ENCODE assay signal across 8 mouse cellular contexts in the genomic region with DNA sequence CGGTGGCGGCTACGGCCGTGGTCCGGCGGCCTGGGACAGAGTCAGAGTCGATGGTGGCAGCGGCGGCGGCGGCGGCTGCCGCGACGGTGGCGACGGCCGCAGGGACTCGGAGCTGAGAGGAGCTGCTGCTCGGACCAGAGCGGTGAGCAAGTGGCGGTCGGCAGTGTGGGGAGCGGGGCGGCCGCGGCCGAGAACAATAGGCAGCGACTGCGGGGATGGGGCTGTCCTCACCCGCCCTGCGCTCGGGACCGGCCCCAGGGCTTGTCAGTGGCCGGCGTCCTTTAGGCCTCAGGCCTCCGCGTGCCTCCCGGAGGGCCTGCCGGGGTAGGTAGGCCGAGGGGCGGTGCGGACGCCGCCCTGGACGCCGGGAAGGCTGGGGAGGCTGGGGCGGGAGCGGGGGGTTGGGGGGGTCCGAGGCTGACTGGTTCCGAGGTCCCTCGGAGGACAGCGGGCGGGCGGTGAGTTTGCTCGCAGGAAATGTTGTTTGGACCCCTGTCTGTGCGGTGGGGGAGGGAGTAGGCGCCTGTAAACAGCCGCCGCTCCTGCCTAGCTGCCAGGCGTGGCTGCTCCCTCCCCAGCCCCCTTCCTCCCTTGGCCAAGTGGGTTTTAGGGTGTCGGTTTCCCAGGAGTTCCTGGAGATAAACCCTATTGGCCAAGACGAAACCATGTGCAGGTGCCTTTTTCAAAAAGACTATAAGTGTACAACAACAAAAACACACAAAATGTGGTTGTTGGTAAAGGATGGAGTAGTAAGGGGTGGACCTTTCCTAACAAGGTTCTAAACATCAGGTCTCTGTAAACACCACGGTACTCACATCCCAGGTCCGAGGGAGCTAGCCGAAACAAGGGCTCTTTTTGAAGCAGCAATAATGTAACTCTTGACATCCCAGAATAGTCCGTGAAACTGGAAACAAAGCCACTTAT. TPM values are rescaled to one million over a fixed set of nuclear protein-coding genes. Genes with fewer than 3 reads are reported as not detected.
DNase-seq lines count a peak whose midpoint lies in the region; ATAC-seq and TF ChIP-seq lines count a peak whose summit lies in the region.

No protein-coding gene starts in this region.

- peak; percentile 65 for ATAC-seq in forebrain, postnatal 0 days

- WGBS in forebrain, postnatal 0 days: 4% methylated on average over 62 of the region's 67 CpGs

- H3K9ac ChIP-seq in forebrain, postnatal 0 days: peak overlapping the region; percentile 96

- no peaks in the 10 kb centered on the region for H3K27me3 ChIP-seq in forebrain, postnatal 0 days (ENCODE audit: insufficient read depth, low read length)

- no peak for TF ChIP-seq CTCF in forebrain, postnatal 0 days (IDR thresholded peaks at IDR 0.05; ENCODE audit: low read depth)

- peak; percentile 34 for DNase-seq in Muller cell, postnatal 12 days (ENCODE audit: inconsistent ontology term)
- peak; percentile 45 for DNase-seq in c-Kit-positive CD71-positive TER-119-positive erythroid progenitor cells, embryonic 14.5 days (ENCODE audit: low spot score)
- DNase-seq in forebrain, postnatal 0 days: peak; percentile 60
- DNase-seq in heart, postnatal 4 days: peak; percentile 65
- DNase-seq in layer of hippocampus, postnatal 10 days (ENCODE audit: low spot score in 2 of 2): peak; percentile 53 to 60
- peak; percentile 35 for DNase-seq in lung, postnatal 25 days (ENCODE audit: low spot score)
- DNase-seq in right cerebral cortex, adult 18-20 months: peak; percentile 49
- DNase-seq in urinary bladder, postnatal 14 days (ENCODE audit: low spot score): peak; percentile 55

- H3K4me3 ChIP-seq in forebrain, postnatal 0 days (ENCODE audit: low read depth, low read length): peak overlapping the region; percentile 83

- H3K4me1 ChIP-seq in forebrain, postnatal 0 days (ENCODE audit: insufficient read depth): peaks cover 15% of the 10 kb centered on the region

- H3K36me3 ChIP-seq in forebrain, postnatal 0 days (ENCODE audit: insufficient read depth): no peaks in the 10 kb centered on the region

- no peaks in the 10 kb centered on the region for H3K9me3 ChIP-seq in forebrain, postnatal 0 days (ENCODE audit: low read length)

- peak overlapping the region; percentile 58 for H3K4me2 ChIP-seq in forebrain, postnatal 0 days (ENCODE audit: low read depth)

- peak overlapping the region; percentile 87 for H3K27ac ChIP-seq in forebrain, postnatal 0 days (ENCODE audit: low read depth, low read length)

RNA-seq across cellular contexts. Expression of a gene that starts 0.6 kb away (rescaled TPM):
- total RNA-seq in forebrain, postnatal 0 days (2014; rRNA removed): 14.9 and 20.8 TPM in 2 replicates
- polyA plus RNA-seq in forebrain, postnatal 0 days (2015; fragmentation: Nextera tagmentation; extraction: Ambion mirVana): 3.3 and 6.1 TPM in 2 replicates
- total RNA-seq in heart, postnatal 4 days (2021): 10 to 100 TPM; 34.1 to 35.0 TPM
- 10 to 100 TPM; 39.9 to 40.2 TPM for total RNA-seq in layer of hippocampus, postnatal 10 days (2021)

Comparison
In these comparisons a context has a peak if more than half of its experiments do, and no peak if none do; other contexts are left out.
1. Peak in every context shown above with its lines: DNase-seq, ATAC-seq, H3K4me3 ChIP-seq and H3K27ac ChIP-seq.